Mouse (Mus musculus) kidney, postnatal 0 days (tissue): ENCODE results near the gene Dok4. TPM values are rescaled to one million over a fixed set of nuclear protein-coding genes. Genes with fewer than 3 reads are reported as not detected.

Experiments
- ATAC-seq: fragments of 200-750 bp; cut with Nextera tagmentation; replicated peaks from 2 replicates; pipeline ENCODE4 v1.8.0; 2017; ENCODE audit warnings: low read depth, moderate number of reproducible peaks, moderate TSS enrichment, moderate library complexity; ENCODE audit not compliant: low FRiP score
- DNase-seq: peaks from one replicate; pipeline ENCODE4 v3.0.0-alpha.2; 2016; ENCODE audit warnings: low spot score
- H3K27ac ChIP-seq: fragments of 300-500 bp; sonication (generic); 2 replicates; pipeline ENCODE4 v1.5.1; 2014; ENCODE audit warnings: mild to moderate bottlenecking
- H3K27me3 ChIP-seq: fragments of 300-500 bp; sonication (generic); 2 replicates; pipeline ENCODE4 v1.6.1; 2014; ENCODE audit warnings: low read length, mixed read lengths; ENCODE audit not compliant: insufficient read depth
- H3K36me3 ChIP-seq: fragments of 300-500 bp; sonication (generic); 2 replicates; pipeline ENCODE4 v1.6.1; 2014; ENCODE audit warnings: low read length, mixed read lengths; ENCODE audit not compliant: insufficient read depth
- H3K4me1 ChIP-seq: fragments of 300-500 bp; sonication (generic); replicated peaks from 2 replicates; pipeline ENCODE4 v1.6.1; 2014; ENCODE audit warnings: antibody characterized with exemption, low read length, mixed read lengths; ENCODE audit not compliant: insufficient read depth
- H3K4me2 ChIP-seq: fragments of 300-500 bp; sonication (generic); 2 replicates; pipeline ENCODE4 v1.6.1; 2014; ENCODE audit warnings: mild to moderate bottlenecking, low read length, moderate library complexity, mixed read lengths
- H3K4me3 ChIP-seq: fragments of 300-500 bp; sonication (generic); replicated peaks from 2 replicates; pipeline ENCODE4 v1.5.1; 2014; ENCODE audit warnings: low read depth, low read length
- H3K9ac ChIP-seq: fragments of 300-500 bp; sonication (generic); 2 replicates; pipeline ENCODE4 v1.6.1; 2014; ENCODE audit warnings: low read depth, low read length
- H3K9me3 ChIP-seq: fragments of 300-500 bp; sonication (generic); replicated peaks from 2 replicates; pipeline ENCODE4 v1.6.1; 2016; ENCODE audit warnings: low read length, inconsistent platforms, mixed read lengths
- CTCF ChIP-seq: IDR thresholded peaks from 2 replicates; pipeline ENCODE4 v1.5.1; 2016; ENCODE audit warnings: antibody characterized with exemption, low read depth, mild to moderate bottlenecking, moderate library complexity
- WGBS: fragments of 180-500 bp; shearing (Covaris S2); extraction: QIAGEN DNeasy Blood & Tissue Kit; methylation state at CpG from one replicate; pipeline ENCODE4 v1.1.7; 2014; 5-methylcytosine and 5-hydroxymethylcytosine counted together
- polyA plus RNA-seq: library from polyadenylated mRNA; unstranded; fragments of >200 nt; fragmentation: Nextera tagmentation; extraction: Ambion mirVana; gene quantifications from 2 replicates; pipeline ENCODE4 v1.2.1, GENCODE M21; 2015

Gene Dok4
- polyA plus RNA-seq, 1 experiment from 2014 or later, result 25.2 TPM

GRCm38 (mm10) chr8:94908847-94909246, 32.7 kb upstream of the Dok4 start:
- Histone ChIP-seq H3K4me2 (no peak overlapping the region), H3K36me3 (peaks cover 4% of the 10 kb centered on the region; the same call in 1 of the 2 replicates), H3K9me3 (no peaks in the 10 kb centered on the region), H3K4me3 (no peak overlapping the region), H3K27ac (no peak overlapping the region), H3K4me1 (peaks cover 23% of the 10 kb centered on the region), H3K27me3 (no peaks in the 10 kb centered on the region), H3K9ac (no peak overlapping the region)
- WGBS, result 3% methylated on average over 4 of the region's 4 CpGs
- ATAC-seq (no peak; the same call in 1 of the 2 replicates), DNase-seq (peak; percentile 89)
- TF ChIP-seq CTCF, result peak; percentile 98

DNA sequence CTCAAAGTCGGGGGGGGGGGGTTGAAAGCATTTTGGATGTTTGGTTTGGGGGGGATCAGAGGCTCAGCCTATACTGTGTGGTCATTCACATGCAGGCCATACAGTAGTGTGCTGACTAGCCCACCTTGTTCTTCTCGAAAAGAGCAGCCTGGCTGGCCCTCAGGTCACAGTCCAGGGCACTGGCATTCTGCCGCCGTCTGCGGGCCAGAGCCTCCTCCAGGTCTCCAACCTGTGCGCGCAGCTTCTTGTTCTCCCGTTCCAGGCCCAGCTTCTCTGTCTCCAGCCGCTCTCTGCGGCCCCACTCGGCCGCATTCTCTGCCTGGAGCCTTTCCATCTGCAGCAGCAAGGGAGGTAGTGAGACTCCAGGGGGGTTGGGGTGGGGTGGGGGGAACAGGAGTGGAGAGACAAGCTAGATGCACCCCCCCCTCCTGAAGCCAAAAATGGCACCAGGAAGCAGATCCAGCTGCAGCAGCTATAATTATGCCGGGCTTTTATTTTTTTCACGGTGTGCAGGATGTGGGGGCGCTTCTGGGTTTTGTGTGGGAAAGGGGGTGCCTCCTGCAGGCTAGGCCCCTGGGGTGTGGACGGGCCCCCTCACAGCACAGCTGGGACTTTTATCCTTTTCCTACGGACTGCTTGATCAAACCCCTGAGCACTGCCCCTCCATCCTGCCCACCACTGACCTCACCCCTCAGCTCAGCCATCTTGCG, 31.6 kb upstream of the Dok4 start:
- Histone ChIP-seq H3K4me3 (no peak overlapping the region), H3K27ac (0 out of 2 replicates have a peak overlapping the region, but pooled peaks have one; percentile 50), H3K9ac (0 out of 2 replicates have a peak overlapping the region, but pooled peaks have one; percentile 18), H3K36me3 (peaks cover 10% of the 10 kb centered on the region; the same call in 1 of the 2 replicates), H3K4me1 (peaks cover 18% of the 10 kb centered on the region), H3K9me3 (no peaks in the 10 kb centered on the region), H3K27me3 (no peaks in the 10 kb centered on the region), H3K4me2 (no peak overlapping the region)
- ATAC-seq, result no peak; the same call in 1 of the 2 replicates
- 68% methylated on average over 18 of the region's 18 CpGs for WGBS
- no peak for DNase-seq
- no peak for TF ChIP-seq CTCF

DNA sequence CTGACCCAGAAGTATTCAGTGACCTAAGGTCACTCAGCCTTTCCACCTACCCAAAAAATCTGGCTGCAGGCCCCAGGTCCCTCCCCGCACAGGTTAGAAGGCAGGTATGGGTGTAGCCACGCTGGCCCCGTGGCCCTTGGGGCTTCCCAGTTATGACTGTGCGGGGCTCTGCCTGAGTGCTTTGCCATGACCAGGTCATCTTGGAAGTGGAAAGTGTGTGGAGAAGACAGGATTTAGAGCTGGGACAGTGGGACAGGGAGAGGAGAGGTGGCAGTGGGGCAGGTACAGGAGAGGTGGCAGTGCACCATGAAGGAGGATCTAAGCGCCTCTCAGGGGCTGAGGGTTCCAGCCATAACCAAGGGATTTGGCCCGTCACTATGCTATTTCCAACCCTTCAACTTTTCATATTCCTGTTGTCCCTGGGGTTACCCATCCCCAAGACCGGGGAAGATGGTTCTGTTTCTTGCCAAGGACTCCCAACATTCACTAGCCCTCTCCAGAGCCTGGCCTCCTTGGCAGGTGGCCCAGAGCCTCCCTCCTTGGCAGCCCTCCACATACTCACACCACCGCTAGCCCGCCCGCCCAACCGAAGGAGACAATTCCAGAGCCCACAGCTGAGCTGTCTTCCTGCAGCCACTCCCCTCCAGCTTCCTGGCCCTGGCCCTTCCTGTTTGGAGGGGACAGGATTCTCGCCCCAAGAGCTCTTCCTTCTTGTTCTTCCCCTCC, 28.5 kb upstream of the Dok4 start:
- Histone ChIP-seq H3K27ac (peak overlapping the region; percentile 55), H3K9me3 (no peaks in the 10 kb centered on the region), H3K4me2 (no peak overlapping the region), H3K4me3 (no peak overlapping the region), H3K36me3 (0 out of 2 replicates have a peak, but pooled peaks cover 8% of the 10 kb centered on the region), H3K27me3 (no peaks in the 10 kb centered on the region), H3K9ac (no peak overlapping the region), H3K4me1 (peaks cover 33% of the 10 kb centered on the region)
- WGBS, result 62% methylated on average over 12 of the region's 12 CpGs
- DNase-seq (peak; percentile 81), ATAC-seq (no peak; the same call in 1 of the 2 replicates)
- no peak for TF ChIP-seq CTCF

DNA sequence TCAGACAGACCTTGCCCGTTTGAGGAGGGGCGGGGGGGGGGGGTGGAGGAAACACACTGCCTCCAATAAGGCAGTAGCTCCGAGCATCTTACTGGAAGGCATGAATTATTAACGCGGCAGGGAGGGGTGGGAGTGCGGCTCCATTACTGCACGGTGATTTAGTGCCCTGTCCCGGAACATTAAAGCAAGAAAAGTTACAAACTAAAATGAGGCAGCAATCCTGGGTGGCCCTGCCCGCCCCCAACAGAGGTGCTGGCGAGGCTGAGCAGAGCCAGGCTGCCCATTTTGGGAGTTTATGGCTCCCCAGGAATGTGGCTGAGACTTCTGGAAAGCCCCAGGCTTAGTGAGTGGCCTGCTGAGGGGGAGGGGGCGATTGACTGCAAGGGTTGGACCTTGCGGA, 27.6 kb upstream of the Dok4 start:
- Histone ChIP-seq H3K4me1 (peaks cover 40% of the 10 kb centered on the region), H3K36me3 (0 out of 2 replicates have a peak, but pooled peaks cover 8% of the 10 kb centered on the region), H3K4me3 (no peak overlapping the region), H3K27me3 (no peaks in the 10 kb centered on the region), H3K27ac (peak overlapping the region; percentile 10; the same call in 1 of the 2 replicates), H3K4me2 (no peak overlapping the region), H3K9ac (no peak overlapping the region), H3K9me3 (no peaks in the 10 kb centered on the region)
- TF ChIP-seq CTCF, result no peak
- DNase-seq, result peak; percentile 78
- peak; percentile 50 for ATAC-seq
- 9% methylated on average over 12 of the region's 12 CpGs for WGBS

GRCm38 (mm10) chr8:94901031-94901430, 24.9 kb upstream of the Dok4 start:
- DNase-seq (peak; percentile 31), ATAC-seq (no peak)
- Histone ChIP-seq H3K27ac (peak overlapping the region; percentile 36; the same call in 1 of the 2 replicates), H3K9me3 (no peaks in the 10 kb centered on the region), H3K4me1 (peaks cover 37% of the 10 kb centered on the region), H3K4me2 (no peak overlapping the region), H3K36me3 (0 out of 2 replicates have a peak, but pooled peaks cover 8% of the 10 kb centered on the region), H3K4me3 (no peak overlapping the region), H3K27me3 (no peaks in the 10 kb centered on the region), H3K9ac (no peak overlapping the region)
- 12% methylated on average over 5 of the region's 5 CpGs for WGBS
- TF ChIP-seq CTCF, result no peak

GRCm38 (mm10) chr8:94900617-94901016, 24.5 kb upstream of the Dok4 start:
- no peak for TF ChIP-seq CTCF
- DNase-seq, result no peak
- peak overlapping the region; percentile 36; the same call in 1 of the 2 replicates for H3K27ac ChIP-seq
- H3K9ac ChIP-seq, result no peak overlapping the region; the same call in 1 of the 2 replicates
- peaks cover 36% of the 10 kb centered on the region for H3K4me1 ChIP-seq
- H3K36me3 ChIP-seq, result 0 out of 2 replicates have a peak, but pooled peaks cover 8% of the 10 kb centered on the region
- H3K27me3 ChIP-seq, result no peaks in the 10 kb centered on the region
- no peak overlapping the region for H3K4me2 ChIP-seq
- no peak for ATAC-seq
- 14% methylated on average over 6 of the region's 6 CpGs for WGBS
- H3K4me3 ChIP-seq, result no peak overlapping the region
- no peaks in the 10 kb centered on the region for H3K9me3 ChIP-seq
